Mouse (Mus musculus): ENCODE measurements at regions not wholly inside any gene's neighbourhood (a gene's known extent, or its start where the extent isn't known, plus 50 kb on each side); places are given as distances from the start of the nearest gene placed in this dataset.

DNA sequence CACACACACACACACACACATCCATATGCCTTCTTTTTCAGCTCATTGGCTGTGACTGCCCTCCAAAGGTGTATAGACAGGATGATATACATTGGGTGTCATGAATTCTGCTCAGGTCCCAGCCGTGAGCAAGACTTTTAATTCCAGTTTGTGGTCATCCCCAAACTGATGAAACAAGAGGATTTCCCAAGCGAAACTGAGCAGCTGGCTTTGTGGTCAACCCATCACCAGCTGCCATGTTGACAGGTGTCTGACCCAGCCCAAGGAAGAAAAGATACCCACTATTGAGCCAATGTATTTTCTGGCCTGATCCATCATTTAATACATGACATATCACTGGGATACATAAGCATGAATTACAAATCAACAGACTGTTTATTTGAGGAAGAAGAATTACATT, 228.8 kb upstream of the Thbs1 start:
- no peak for TF ChIP-seq CTCF (IDR thresholded peaks at IDR 0.05)
- TF ChIP-seq POLR2A (IDR thresholded peaks at IDR 0.05; ENCODE audit: insufficient read depth, low read depth, low read length), result no peak
- TF ChIP-seq EP300 (IDR thresholded peaks at IDR 0.05; ENCODE audit: insufficient read depth, low read depth, low read length), result no peak
